Mouse (Mus musculus): ENCODE measurements around the gene Aqp9.

GRCm38 (mm10) chr9:71064291-71064840, 104.1 kb downstream of the Aqp9 start:
- TF ChIP-seq E2F4 (IDR thresholded peaks at IDR 0.05; ENCODE audit: insufficient replicate concordance, low read depth, low read length), result no peak
- no peak for TF ChIP-seq MAZ (IDR thresholded peaks at IDR 0.05; ENCODE audit: low read depth, low read length)
- TF ChIP-seq MAFK (IDR thresholded peaks at IDR 0.05; ENCODE audit: insufficient replicate concordance, low read length), result no peak
- TF ChIP-seq CTCF (conservative IDR thresholded peaks at IDR 0.05 in 1 of 2, IDR thresholded peaks at IDR 0.05 in 1 of 2; ENCODE audit: low read depth in 2 of 2, low read length in 2 of 2), result no peak
- no peak for TF ChIP-seq EP300 (IDR thresholded peaks at IDR 0.05; ENCODE audit: low read length)
- TF ChIP-seq RCOR1 (conservative IDR thresholded peaks at IDR 0.05; ENCODE audit: low read depth, low read length), result no peak
- TF ChIP-seq ELF1 (IDR thresholded peaks at IDR 0.05; ENCODE audit: low read depth, low read length), result no peak
- no peak for TF ChIP-seq UBTF (IDR thresholded peaks at IDR 0.05; ENCODE audit: low read depth, low read length)

Measured in CH12.LX (cell line).